Mouse (Mus musculus): ENCODE data around the gene Cend1. TPM values are rescaled to one million over a fixed set of nuclear protein-coding genes. Genes with fewer than 3 reads are reported as not detected.
"Not testable (repeated sequence)": the region's sequence is repeated elsewhere in the genome, so short reads cannot be mapped to it uniquely, and the experiment has no call there.

Gene Cend1
- total RNA-seq, 2 experiments from 2014 or later, result 1.5 to 1.6 TPM

DNA sequence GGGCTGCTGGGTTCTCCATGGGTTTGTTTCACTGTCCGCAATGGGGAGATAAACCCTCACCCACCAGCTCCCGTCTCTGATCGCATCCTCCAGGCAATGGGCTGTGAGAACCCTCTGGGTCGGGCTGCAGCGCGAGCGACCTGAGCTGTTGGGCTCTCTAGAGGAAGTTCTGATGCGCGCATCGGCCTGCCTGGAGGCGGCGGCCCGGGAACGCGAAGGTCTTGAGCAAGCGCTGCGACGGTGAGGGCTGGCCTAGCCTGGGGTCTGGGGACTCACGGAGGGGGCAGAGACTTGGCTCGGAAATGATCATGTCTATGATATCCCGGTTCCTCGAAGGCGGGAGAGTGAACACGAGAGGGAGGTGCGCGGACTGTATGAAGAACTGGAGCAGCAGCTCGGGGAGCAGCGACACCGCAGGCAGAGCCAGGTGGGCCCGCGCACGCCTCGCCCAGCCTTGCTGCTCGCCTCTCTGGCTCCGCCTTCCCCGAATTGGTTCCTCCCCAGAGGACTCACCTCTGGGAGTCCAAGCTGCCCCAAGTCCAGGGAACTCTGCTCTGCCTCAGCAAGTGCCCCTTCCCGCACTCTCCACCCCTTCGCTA, 35.4 kb upstream of the Cend1 start:
- DNase-seq, result no peak

DNA sequence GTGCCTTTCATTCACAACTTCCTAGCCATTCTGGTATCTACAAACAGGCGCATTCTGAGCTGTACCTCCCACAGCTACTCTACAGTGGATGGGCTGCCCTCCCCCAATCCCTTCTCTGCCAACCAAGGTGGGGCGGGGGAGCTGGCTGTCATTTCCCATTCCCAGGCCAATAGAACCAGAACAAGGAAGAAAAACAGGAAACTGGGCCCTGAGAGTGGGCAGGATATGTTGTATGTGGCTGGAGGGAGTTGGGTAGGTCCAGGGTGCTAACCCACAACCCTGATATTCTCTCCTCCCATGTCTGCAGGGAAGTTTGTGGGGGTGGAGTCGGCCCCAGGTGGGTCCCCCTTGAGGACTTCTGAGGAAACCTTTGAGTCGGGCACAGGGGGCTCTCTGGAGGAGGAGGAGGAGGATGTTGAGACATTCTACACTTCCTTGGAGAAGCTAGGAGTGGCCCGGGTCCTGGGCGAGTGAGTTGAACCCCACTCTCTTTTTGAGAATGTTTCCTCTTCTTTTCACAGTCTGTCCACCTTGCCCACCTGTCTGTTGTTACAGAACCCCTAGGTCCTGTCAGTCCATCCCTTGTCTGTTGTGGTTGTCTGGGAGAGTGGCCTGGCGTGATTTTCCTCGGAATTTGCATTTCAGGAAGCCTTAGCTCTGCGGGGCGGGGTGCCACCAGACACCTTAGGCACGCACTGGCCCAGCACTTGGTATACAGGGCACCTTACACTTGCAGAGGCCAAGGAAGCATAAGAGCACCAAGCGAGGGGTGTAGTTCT, 34.7 kb upstream of the Cend1 start:
- DNase-seq, result peak; percentile 73

DNA sequence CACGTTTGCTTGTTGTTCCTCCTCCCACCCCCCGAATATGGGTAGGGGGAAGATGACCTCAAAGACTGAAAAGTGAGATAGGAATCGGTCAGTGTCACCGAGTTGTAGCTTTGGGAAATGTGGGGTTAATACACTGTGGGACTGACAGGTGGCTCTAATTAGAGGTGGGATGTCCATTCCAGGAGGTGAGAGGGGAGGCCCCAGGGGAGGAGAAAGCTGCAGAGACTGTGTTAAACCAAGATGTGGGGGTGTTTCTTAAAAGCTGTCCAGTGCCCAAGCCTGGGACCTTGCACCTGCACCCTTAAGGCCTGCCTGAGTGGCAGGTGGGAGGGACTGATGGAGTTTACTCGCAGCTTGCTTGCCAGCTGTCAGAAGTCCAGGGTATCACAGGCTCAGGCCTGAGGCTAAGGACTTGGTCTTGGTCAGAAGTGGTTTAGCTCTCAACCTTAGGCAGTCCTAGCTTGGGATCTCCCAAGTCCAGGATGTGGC, 33.1 kb upstream of the Cend1 start:
- no peak for DNase-seq

DNA sequence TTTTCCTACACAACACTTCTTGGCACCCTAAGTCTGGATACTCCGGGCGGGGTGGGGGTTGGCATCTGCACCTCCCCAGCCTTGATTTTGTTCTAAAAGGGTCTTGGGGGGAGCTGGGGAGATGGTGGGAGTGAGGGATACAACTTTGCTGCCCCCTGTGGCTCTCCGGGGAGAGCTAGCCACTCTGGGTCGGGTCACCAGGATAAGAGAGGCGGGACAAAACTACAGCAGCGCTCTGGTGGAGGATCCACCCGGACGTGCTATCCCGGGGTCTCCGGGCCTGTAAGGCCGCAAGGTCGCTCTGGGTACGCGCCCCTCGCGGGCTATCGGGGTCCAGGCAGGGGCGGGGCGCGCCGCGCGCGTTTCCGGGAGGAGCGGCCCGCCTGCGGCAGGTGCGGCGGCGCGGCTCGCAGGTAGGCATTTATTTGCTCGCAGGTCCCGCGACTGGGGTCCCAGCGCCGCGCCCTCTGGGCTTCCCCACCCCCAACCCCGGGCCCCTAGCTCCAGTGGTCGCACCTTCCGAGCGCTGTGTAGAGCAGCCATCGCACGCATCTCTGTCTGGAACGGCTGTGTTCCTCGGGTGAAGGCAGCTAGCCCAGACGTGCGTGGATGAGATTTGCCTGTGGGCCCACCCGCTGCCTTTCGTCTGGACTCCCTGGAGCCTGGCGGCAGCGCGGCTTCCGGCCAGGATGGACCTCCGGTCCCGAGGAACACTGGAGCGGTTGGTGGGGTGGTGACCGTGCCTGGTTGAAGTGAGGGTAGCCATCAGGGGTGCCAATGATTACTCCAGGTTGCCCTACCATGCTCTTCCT, 32.4 kb upstream of the Cend1 start:
- DNase-seq, result peak; percentile 55

DNA sequence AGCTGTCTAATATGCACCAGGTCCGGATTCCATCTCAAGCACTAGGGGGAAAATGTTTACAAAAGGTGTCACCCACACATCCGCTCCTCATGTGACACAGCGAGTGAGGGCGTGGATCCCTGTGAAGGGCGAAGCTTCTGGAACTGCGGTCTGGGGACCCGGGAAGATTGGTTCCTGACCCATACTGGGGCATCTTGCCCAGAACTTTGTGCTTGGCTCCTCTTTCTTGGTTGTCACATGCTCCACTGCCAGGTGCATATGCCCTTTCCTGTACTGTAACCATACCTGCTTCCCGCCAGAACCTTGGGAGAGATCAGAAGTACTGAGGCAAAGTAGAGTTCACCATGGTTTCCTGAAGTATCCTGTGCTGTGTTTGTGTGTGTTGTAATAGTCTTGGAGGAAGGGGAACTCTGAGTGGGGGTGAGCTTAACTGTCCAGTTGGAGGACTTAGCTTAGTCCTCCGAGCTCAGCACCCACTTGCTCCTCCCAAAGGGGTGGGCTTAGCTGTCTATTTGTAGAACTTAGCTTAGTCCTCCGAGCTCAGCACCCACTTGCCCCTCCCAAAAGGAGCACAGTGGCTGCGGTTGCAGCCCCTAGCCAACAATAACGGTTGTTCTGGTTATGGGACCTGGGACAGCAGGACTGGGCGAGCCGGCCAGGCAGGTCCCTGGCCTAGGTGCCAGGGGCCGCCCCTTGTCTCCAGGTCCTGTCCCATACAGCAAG, 31.3 kb upstream of the Cend1 start, which contains the start of gene Cracr2b:
Cracr2b (plus strand) TSS at position 704 of the 723 bp plus-strand sequence.
- DNase-seq, result no peak

DNA sequence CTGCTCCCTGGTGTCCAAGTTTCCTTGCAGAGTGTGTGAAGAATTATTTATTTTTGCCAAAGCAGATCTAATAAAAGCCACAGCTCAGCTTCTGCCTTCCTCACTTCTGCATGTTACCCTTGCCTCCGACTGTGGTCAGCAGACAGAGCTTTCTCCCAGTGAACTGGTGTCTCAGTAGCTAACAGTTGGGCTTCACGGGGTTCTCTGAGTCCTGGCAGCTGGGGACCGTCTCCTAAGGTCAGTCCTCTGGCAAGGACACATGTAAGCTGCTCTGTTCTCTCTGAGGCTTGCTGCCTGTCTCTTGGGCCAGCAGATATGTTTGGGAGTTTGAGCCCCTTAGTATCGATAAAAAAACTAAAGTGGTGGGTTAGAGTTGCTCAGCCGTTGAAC, 30.7 kb upstream of the Cend1 start:
- DNase-seq, result no peak

DNA sequence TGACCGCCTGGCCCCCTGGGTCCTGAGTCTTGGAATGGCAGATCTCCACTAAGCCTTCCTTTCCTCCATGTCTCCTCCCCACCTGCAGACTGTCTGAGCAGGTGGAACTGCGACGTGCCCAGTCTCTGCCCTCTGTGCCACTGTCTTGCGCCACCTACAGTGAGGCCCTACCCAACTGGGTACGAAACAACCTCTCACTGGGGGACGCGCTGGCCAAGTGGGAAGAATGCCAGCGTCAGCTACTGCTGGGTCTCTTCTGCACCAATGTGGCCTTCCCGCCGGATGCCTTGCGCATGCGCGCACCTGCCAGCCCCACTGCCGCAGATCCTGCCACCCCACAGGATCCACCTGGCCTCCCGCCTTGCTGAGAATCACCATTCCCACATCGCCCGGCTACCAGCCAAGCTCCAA, 30.0 kb upstream of the Cend1 start:
- DNase-seq, result peak; percentile 20

DNA sequence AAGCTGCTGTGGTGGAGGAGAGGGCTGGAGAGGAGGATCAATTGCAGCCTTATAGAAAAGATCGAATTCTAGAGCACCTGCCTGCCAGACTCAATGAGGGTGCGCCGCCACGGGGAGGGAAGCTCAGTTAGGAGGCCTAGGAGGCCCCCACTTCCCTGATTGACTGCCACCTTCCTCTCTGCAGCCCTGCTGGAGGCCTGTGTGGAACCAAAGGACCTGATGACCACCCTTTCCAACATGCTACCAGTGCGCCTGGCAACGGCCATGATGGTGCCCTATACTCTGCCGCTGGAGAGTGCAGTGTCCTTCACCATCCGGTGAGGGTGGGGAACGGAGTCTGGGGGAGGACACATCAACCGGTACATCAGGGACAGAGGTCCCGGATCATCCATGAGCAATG, 29.4 kb upstream of the Cend1 start:
- DNase-seq, result peak; percentile 14

DNA sequence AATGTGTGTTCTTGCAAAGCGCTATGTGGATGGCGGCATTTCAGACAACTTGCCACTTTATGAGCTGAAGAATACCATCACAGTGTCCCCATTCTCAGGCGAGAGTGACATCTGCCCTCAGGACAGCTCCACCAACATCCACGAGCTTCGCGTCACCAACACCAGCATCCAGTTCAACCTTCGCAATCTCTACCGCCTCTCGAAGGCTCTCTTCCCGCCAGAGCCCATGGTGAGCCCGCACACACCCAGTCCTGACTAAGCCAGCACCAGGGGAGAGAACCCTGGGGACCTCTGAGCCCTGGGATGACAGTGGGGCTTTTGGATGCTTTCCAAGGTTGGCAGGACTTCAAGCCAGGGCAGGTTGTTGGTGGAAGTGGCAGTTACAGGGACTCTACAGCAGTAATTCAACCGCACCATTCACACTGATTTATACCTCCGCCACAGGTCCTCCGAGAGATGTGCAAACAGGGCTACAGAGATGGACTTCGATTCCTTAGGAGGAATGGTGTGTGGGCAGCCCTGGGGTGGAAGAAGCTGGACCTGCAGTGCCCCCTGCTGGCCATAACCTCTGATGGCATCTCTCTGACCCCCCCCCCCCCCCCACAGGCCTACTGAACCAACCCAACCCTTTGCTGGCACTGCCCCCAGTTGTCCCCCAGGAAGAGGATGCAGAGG, 28.8 kb upstream of the Cend1 start:
- peak; percentile 73 for DNase-seq

DNA sequence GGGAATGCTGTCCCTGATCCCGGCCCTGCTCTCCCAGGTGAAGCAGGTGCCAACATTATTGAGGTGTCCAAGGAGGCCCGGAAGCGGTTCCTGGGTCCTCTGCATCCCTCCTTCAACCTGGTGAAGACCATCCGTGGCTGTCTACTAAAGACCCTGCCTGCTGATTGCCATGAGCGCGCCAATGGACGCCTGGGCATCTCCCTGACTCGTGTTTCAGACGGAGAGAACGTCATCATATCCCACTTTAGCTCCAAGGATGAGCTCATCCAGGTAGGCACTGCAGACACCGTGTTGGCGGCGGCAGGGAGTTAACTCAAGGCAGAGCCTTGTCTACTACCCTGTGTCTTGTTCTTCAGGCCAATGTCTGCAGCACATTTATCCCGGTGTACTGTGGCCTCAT, 27.9 kb upstream of the Cend1 start:
- DNase-seq, result no peak

DNA sequence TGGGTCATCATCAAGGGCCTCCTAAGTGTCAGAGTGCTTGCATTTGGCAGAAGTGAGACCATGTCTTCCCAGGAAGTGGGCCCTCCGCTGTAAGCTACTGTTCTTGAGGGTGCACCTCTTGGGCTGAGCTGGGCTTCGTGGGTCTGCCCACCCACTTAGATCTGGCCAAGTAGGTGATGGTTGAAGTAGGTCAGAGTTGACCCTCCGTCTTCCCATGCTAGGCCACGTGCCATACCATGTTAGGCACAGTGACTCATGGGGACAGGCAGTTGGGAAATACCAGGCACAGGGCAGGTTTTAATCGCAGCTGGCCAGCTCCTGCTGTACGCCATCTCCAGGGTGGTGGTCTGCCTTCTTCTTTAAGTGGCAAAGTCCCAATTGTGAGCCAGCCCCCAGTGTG, 27.4 kb upstream of the Cend1 start:
- DNase-seq, result no peak

DNA sequence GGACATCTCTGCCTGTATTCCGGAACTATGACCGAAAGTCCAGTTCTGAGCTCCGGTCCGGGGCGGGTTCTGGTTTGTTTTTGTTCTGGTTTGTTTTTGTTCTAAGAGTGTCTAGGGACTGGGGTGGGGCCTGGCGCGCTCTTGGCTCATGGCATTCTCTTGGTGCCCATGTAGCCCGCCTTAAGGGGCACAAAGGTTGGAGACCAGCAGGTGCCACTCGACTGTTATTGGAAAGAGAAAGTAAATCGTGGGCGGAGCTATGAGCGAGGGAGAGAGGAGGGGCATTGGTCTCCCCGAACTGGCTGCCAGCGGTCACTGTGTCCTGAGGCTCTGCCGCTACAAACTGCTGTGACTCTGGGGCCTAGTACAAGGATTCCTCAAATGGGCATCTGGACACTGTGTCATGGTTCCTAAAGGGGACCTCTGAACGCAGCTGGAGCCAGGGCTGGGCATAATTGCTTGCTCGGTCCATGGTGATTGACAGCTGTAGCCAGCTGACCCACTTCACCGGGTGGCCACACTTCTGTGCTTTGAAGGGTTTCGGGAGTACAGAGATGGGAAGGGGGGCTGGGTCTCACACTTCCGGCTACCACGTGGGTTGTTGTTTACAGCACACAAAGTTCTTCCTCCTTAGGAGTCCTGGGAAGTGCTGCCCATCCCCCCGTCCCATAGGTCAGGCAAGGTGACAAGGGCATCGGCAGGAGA, 26.5 kb upstream of the Cend1 start:
- peak; percentile 77 for DNase-seq

DNA sequence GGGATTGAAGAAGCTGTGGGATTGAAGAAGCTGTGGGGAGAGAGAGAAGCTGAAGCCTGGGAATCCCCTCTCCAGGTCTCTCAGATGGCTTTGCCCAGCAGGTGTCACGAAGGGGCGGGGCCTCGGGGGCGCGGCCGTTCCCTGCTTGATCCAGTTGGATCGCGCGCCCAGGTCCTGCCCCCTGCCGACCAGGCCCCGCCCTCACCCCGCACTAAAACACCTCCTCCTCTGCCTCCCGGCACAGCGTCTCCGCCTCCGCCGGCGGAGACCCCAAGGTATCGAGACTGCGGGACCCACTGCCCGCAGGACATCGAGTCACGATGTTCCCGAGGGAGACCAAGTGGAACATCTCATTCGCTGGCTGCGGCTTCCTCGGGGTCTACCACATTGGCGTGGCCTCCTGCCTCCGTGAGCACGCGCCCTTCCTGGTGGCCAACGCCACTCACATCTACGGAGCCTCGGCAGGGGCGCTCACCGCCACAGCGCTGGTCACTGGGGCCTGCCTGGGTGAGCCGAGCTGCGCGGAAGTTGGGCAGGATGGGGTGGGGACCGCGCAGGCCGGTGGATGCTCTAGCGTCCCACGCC, 25.8 kb upstream of the Cend1 start, which contains the start of gene Pnpla2:
Pnpla2 (plus strand) TSS at position 232 of the 585 bp plus-strand sequence.
- DNase-seq, result peak; percentile 97

DNA sequence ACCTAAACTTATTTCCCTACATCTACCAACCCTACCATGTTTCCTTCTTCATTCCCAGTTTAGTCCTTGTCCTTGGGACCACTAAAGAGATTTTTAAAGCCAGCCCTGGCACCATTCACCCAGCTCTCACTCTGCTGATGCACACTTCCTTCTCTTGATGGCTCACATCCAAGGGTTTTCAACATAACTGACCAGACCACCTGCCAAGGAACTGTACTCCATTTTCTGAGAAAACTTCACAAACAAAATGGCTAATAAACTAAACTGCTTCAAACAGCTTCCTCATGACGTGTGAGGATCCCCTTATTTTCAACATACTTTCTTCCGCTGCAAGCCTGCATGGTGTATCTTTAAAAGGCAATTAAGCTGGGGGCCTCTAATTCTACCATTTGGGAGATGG, 24.3 kb upstream of the Cend1 start:
- no peak for DNase-seq

DNA sequence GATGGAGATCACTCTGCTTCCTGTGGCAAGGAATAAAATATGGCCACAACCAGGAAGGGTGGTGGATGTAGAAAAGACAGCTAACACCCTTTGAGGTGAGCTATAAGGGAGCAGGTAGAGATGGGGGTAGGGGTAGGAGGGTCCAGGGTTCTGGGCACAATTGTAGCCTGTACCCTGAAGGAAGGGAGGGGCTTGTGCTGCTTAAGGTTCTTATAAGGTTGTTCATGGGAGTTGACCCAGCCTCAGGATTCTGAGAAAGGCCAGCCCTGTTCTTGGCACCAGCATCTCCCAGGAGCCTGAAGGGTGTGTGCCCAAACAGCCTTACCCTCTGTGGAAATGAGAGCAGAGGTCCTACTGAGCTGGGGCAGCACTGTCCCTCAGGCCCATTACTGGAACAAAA, 22.6 kb upstream of the Cend1 start:
- DNase-seq, result peak; percentile 9

DNA sequence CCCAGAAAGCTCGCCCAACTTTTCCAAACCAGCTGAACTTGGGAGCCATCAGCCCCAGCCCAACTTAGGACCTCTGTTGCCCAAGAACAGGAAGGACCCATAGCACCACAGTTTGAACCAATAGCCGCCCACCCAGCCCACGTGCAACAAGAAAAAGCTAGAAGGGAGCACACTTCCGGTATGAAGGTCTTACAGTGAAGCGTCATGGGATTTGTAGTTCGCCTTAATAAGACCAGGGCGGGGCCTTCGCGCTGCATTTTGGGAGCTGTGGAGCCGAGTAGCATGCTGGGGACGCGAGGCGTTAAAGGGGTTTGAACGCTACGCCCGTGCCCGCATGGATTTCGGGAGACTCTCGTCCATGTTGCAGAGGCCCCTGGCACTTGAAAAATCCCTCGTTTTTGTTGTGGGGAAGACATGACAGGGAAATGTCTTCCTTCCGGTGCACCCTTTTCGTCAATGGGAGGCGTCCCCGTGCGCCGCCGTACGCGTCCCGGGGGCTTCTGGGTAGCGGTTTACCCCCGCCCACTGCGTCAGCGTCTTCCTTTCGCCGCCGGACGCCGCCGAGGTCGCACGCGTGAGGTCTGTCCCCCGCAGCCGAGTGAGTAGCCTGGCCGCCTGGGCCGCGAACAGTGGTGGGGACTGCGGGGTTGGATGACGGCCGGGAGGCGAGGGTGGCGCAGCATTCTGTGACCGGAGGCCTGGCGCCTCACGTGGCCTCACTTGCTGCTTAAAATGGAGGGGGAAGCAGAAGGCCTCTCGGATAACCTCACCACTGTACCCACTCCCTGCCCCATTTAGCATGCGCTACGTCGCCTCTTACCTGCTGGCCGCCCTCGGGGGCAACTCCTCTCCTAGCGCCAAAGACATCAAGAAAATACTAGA, 18.1 kb upstream of the Cend1 start, which contains the start of gene Rplp2:
Rplp2 (plus strand) TSS at position 261 of the 882 bp plus-strand sequence.
- DNase-seq, result peak; percentile 94

DNA sequence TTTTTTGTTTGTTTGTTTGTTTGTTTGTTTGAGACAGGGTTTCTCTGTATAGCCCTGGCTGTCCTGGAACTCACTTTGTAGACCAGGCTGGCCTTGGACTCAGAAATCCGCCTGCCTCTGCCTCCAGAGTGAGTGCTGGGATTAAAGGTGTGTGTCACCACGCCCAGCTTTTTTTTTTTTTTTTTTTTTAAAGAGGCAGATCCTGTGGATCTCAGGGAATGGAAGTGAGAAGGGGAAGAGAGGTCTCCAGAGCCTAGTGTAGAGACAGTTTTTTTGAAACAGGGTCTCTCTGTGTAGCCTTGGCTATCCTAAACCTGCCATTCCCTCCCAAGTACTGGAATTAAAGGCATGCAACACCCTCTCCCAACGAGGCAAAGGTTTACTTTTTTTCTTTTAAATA, 17.1 kb upstream of the Cend1 start:
- DNase-seq, result not testable (repeated sequence)

DNA sequence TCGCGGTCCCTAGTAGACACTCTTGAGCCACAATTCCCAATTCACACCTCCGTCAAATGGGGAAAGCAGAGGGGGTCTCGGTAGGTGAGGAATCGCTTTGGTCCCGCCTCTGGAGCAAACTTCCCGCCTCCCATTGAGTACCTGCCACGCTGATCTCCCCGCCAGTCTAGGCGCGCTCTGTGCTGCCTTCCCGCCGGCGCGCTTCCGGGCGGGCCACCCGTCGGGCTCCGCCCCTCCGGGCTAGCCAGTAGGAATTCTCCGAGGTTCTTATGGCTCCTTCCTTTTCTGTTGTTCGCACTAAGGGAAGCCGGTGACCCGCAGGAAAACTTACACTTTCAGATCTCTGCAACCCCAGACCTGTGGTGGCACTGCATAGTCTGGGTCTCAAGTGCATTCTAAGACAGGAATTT, 14.5 kb upstream of the Cend1 start, which contains the start of gene Pidd1:
Pidd1 (minus strand) TSS at position 198 of the 410 bp plus-strand sequence.
- peak; percentile 78 for DNase-seq

DNA sequence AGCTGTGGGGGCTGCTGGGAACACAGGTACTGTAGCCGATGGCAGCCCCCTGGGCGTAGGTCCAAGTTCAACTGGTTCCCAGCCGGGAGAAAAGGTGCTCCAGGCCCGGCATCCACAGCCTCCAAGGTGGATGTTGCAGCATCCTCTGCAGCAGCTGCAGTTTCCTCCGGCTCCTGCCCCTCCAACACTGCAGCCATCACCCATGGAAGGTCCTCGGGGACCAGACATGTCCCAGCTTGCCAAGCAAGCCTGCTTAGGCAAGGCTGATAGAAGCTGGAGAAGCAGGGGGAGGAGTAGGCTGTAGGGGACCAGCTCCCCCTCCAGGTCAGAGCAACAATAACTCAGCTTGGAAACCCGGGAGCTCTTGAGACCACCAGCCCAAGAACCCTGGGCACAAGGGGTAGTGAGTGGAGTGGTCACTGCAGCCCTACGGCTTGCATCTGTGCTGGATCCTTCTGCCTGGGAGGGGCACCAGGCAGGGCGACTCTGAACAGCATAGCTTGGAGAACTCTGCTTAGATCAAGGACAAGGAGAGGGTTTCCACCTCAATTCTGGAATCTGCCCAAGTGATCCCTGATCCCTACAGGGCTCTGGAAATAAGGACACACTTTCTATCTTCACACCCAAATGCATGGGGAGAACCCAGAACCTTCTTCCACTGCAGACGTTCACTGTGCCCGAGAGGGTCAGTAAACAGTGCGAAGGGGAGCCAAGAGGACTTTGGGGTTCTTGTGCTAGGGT, 14.0 kb upstream of the Cend1 start:
- peak; percentile 47 for DNase-seq
